Mouse (Mus musculus): ENCODE results near the gene Ctnnd1.

Ctnnd1 gene

DNA sequence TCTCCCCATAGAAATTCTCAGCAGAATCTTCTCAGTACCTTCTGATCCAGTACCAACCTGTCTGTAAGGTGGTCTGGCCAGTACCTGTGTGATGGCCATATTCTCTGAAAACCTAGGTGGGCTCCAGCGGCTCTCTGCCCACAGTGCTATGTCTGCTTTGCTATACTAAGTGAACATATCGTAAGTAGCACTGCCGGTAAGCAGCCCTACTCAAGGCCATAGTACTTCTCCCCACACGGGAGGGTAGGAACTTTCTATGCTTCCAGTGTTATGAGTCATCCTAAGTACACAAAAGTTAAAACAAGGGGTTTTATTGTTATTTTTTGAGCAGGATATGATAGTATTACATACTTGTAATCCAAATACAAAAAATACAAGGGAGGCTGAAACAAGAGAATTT is 16.6 kb downstream of the Ctnnd1 start:
- no peak for DNase-seq (ENCODE audit: low read depth, low spot score)

DNA sequence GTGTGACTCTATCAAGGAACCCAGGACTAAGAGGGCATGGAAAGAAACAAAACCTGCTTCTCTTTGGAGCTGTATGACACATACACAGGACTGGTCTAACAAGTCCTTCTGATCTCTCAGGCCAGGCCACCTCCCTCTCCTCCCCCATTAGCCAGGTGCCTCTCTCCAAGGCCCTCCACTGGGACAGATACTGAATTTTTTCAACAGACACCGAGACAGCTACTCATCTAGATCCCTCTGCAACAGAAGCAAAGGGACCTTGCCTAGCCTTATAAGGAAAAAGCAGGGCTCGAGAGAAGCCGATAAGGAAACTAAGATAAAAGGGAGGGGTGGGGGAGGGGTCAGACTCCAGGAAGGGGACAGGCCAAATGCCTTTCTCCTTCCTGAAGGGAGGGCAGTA is 17.6 kb downstream of the Ctnnd1 start:
- DNase-seq (ENCODE audit: low read depth, low spot score): no peak
- no peaks in the 10 kb centered on the region for H3K36me3 ChIP-seq (ENCODE audit: control insufficient read depth, insufficient read depth, low read length, poor library complexity, severe bottlenecking)
- no peaks in the 10 kb centered on the region for H3K27me3 ChIP-seq (ENCODE audit: control insufficient read depth, insufficient read depth, low read length, poor library complexity, severe bottlenecking)

More for the DNA sequence above, 16.6 kb downstream of the Ctnnd1 start:
- H3K36me3 ChIP-seq (ENCODE audit: control insufficient read depth, insufficient read depth, low read length, poor library complexity, severe bottlenecking): no peaks in the 10 kb centered on the region
- H3K27me3 ChIP-seq (ENCODE audit: control insufficient read depth, insufficient read depth, low read length, poor library complexity, severe bottlenecking): no peaks in the 10 kb centered on the region

DNA sequence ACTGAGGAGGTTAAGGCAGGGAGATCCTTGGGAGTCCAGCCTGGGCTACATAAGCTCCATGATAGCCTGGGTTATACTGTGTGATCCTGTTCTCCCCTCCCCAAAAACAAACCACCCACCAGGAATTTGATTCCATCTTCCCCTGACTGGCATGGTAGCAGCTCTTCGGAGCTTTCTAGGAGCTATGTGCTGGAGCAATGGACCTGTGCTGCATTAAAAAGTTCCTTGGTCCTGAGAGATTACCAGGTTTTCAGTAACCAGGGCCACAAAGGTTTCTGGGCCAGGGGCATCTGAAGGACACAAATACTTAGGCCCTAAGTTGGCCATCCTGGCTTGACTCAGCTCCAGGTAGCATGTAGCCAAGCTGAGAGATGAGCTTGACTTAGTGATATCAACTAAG is 18.6 kb downstream of the Ctnnd1 start:
- Histone ChIP-seq H3K36me3 (ENCODE audit: control insufficient read depth, insufficient read depth, low read length, poor library complexity, severe bottlenecking) (no peaks in the 10 kb centered on the region), H3K27me3 (ENCODE audit: control insufficient read depth, insufficient read depth, low read length, poor library complexity, severe bottlenecking) (no peaks in the 10 kb centered on the region)
- DNase-seq (ENCODE audit: low read depth, low spot score): no peak

DNA sequence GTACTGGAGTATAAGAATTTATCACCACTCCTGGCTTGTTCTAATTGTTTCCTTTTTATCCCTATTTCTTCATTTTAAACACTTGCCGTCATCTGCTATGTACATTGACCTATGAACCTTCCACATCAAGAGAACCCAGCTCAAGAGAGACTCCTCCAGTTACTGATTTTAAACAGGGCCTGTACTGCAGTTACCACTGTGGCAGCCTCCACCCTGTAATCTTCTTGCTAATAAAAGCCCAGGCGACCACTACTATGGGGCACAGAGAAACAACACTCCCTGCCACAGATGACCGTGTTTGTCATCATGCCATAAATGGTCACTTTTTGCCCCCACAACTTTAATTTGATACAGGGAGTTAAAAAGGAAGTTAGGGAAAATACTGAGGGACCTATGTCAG is 23.5 kb downstream of the Ctnnd1 start:
- DNase-seq (ENCODE audit: low read depth, low spot score): no peak

DNA sequence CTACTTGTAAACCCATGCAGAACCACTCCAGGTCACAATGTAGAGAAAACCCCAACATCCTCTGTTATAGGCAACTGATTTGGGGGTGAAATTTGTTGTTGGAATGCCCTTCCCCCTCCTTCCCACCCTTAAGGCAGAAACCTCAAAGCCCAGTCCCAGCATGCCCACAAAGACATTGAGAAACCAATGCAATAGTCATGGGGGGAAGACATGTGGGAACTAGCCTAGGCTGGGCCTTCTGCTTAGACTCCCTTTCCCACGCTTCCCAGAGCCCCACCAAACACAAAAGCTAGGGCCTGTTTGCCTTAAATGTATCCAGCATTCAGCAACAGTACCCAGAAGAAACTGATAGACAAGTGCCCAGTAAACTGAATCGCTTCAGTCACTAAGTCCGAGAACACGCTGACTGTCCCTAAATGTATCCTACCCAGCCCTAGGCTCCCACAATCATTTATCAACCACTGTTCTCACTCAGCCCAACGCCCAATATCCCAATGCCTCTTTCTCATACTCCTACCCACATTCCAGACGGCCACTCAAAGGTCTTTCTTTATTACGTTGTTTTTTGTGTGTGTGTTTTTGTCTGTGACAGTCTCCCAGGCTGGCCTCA is 24.1 kb downstream of the Ctnnd1 start:
- no peak for DNase-seq (ENCODE audit: low read depth, low spot score)
- H3K27me3 ChIP-seq (ENCODE audit: control insufficient read depth, insufficient read depth, low read length, poor library complexity, severe bottlenecking): no peaks in the 10 kb centered on the region

More for the DNA sequence above, 23.5 kb downstream of the Ctnnd1 start:
- Histone ChIP-seq H3K27me3 (ENCODE audit: control insufficient read depth, insufficient read depth, low read length, poor library complexity, severe bottlenecking) (no peaks in the 10 kb centered on the region), H3K36me3 (ENCODE audit: control insufficient read depth, insufficient read depth, low read length, poor library complexity, severe bottlenecking) (no peaks in the 10 kb centered on the region)

DNA sequence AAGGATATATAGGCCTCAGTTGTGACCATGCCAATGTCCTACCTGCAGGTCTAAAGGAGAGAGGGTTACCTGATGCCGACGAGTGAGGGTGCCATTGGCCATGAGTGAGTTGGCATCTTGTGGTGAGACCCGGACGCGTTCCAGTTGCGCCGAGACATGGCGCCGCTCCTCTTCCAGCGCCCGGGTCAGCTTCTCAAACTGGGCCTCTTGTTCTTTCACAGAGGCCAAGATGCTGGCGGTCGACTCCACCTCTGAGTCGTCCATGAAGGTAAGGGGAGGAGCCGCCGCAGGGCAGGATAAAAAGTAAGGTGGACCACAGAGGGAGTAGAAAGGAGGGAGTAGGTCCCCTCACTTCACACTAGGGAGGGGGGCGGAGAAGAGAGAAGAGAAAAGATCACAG is 26.4 kb downstream of the Ctnnd1 start:
- H3K36me3 ChIP-seq (ENCODE audit: control insufficient read depth, insufficient read depth, low read length, poor library complexity, severe bottlenecking): no peaks in the 10 kb centered on the region
- H3K27me3 ChIP-seq (ENCODE audit: control insufficient read depth, insufficient read depth, low read length, poor library complexity, severe bottlenecking): no peaks in the 10 kb centered on the region
- DNase-seq (ENCODE audit: low read depth, low spot score): no peak

More for the DNA sequence above, 24.1 kb downstream of the Ctnnd1 start:
- no peaks in the 10 kb centered on the region for H3K36me3 ChIP-seq (ENCODE audit: control insufficient read depth, insufficient read depth, low read length, poor library complexity, severe bottlenecking)

DNA sequence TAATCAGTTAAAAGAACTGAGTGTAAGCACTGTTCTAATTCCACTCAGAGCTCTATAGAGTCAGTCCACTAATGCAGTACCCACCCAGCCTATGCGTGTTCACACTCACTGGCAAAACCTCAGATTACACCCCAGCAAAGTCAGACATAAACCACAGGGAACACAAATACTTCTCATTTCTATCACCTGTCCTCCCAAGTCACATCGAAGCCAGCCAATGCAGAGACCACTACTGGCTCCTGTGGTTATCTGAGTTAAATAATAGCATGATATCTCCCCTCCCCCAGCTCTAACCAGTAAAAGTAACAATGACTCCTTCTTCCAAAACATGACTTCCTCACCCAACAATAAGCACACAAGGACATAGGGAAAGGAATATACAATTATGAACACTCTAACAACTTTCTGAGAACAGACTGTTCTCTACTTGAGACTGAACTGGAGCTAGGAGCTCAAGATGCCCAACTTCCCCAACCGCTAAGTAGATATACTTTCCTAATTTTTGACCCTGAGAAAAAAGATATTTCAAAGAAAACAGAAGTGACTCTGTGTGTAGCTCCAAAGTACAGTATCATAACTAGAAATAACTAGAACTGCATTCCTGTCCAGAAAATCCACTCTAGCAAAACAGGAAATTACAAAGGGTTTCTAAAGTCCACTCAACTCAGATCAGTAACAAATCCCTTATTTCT is 27.0 kb downstream of the Ctnnd1 start:
- DNase-seq (ENCODE audit: low read depth, low spot score): no peak
- Histone ChIP-seq H3K27me3 (ENCODE audit: control insufficient read depth, insufficient read depth, low read length, poor library complexity, severe bottlenecking) (no peaks in the 10 kb centered on the region), H3K36me3 (ENCODE audit: control insufficient read depth, insufficient read depth, low read length, poor library complexity, severe bottlenecking) (no peaks in the 10 kb centered on the region)

GRCm38 (mm10) chr2:84622668-84623067 is 27.9 kb downstream of the Ctnnd1 start:
- DNase-seq (ENCODE audit: low read depth, low spot score): no peak
- Histone ChIP-seq H3K36me3 (ENCODE audit: control insufficient read depth, insufficient read depth, low read length, poor library complexity, severe bottlenecking) (no peaks in the 10 kb centered on the region), H3K27me3 (ENCODE audit: control insufficient read depth, insufficient read depth, low read length, poor library complexity, severe bottlenecking) (no peaks in the 10 kb centered on the region)

- Histone ChIP-seq H3K36me3 (ENCODE audit: control insufficient read depth, insufficient read depth, low read length, poor library complexity, severe bottlenecking) (no peaks in the 10 kb centered on the region), H3K27me3 (ENCODE audit: control insufficient read depth, insufficient read depth, low read length, poor library complexity, severe bottlenecking) (no peaks in the 10 kb centered on the region)
- no peak for DNase-seq (ENCODE audit: low read depth, low spot score)
Observed at GRCm38 (mm10) chr2:84619646-84620340, 30.8 kb downstream of the Ctnnd1 start.

GRCm38 (mm10) chr2:84618914-84619313 is 31.7 kb downstream of the Ctnnd1 start:
- Histone ChIP-seq H3K36me3 (ENCODE audit: control insufficient read depth, insufficient read depth, low read length, poor library complexity, severe bottlenecking) (no peaks in the 10 kb centered on the region), H3K27me3 (ENCODE audit: control insufficient read depth, insufficient read depth, low read length, poor library complexity, severe bottlenecking) (no peaks in the 10 kb centered on the region)
- peak; percentile 10 for DNase-seq (ENCODE audit: low read depth, low spot score)

DNA sequence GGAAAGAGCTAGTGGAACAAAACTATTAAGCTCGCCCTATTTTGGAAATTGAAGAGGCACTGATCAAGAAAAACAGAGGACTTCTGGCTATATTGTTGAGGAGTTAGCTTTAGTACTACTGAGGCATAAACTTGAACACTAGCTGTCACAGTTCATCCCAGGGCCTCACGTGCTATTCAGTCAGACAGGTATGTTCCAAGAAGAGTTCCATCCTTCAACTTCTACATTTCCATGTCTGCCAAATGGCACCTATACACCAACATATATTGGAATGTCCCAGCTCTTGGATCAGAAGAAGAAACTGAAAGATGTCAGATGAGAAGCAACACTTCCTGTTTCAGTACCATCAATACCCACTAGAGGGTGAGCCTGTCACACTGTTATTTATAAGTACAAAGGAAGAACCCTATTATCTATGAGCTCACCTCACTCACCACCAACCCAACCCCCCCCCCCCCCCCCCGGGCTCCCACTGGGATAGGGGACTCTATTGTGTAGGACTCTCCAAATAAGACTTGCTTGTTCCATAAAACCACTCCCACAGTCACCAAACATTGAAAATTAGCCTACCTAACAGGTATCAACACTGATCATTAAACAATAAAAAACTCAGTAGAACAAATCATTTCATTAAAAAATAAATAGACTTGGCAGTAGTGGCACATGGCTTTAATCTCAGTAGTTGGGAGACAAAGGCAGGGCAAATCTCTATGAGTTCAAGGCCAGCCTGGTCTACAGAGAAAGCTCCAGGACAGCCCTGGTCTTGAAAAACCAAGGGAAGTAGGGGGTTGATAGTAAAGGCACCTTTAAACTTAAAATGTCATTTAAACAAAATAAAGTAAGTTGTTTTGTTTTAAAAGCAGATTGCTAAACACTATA is 32.7 kb downstream of the Ctnnd1 start:
- H3K27me3 ChIP-seq (ENCODE audit: control insufficient read depth, insufficient read depth, low read length, poor library complexity, severe bottlenecking): no peaks in the 10 kb centered on the region
- H3K36me3 ChIP-seq (ENCODE audit: control insufficient read depth, insufficient read depth, low read length, poor library complexity, severe bottlenecking): no peaks in the 10 kb centered on the region
- DNase-seq (ENCODE audit: low read depth, low spot score): peak; percentile 89

- Histone ChIP-seq H3K27me3 (ENCODE audit: control insufficient read depth, insufficient read depth, low read length, poor library complexity, severe bottlenecking) (no peaks in the 10 kb centered on the region), H3K36me3 (ENCODE audit: control insufficient read depth, insufficient read depth, low read length, poor library complexity, severe bottlenecking) (no peaks in the 10 kb centered on the region)
- DNase-seq (ENCODE audit: low read depth, low spot score): no peak
Observed at GRCm38 (mm10) chr2:84612764-84613163, 37.8 kb downstream of the Ctnnd1 start.

DNA sequence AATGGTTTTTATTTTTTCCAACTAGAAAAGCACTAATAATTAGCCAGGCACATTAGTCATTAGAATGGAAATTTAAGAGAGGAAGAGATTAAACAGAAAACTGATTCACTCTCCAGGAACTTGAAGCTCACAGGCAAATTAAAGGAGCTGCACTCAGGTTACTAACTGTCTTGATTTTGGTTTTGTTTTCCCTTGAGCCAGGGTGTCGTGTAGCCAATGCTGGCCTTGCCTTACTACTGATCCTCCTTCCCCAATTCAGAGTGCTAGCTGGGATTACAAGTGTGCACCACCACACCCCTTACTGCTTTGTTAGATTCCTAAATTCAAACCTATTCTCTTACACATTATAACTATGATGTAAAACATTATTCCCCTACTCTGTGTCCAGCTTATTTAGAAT is 42.7 kb downstream of the Ctnnd1 start:
- no peaks in the 10 kb centered on the region for H3K27me3 ChIP-seq (ENCODE audit: control insufficient read depth, insufficient read depth, low read length, poor library complexity, severe bottlenecking)
- DNase-seq (ENCODE audit: low read depth, low spot score): no peak
- H3K36me3 ChIP-seq (ENCODE audit: control insufficient read depth, insufficient read depth, low read length, poor library complexity, severe bottlenecking): no peaks in the 10 kb centered on the region

- no peaks in the 10 kb centered on the region for H3K27me3 ChIP-seq (ENCODE audit: control insufficient read depth, insufficient read depth, low read length, poor library complexity, severe bottlenecking)
- DNase-seq (ENCODE audit: low read depth, low spot score): no peak
- H3K36me3 ChIP-seq (ENCODE audit: control insufficient read depth, insufficient read depth, low read length, poor library complexity, severe bottlenecking): no peaks in the 10 kb centered on the region
Observed at GRCm38 (mm10) chr2:84600977-84601376, 49.6 kb downstream of the Ctnnd1 start.

Data from splenic B cell, adult 2 months (primary cell).